14 mouse cellular contexts compared by ENCODE assay signal in the genomic region with DNA sequence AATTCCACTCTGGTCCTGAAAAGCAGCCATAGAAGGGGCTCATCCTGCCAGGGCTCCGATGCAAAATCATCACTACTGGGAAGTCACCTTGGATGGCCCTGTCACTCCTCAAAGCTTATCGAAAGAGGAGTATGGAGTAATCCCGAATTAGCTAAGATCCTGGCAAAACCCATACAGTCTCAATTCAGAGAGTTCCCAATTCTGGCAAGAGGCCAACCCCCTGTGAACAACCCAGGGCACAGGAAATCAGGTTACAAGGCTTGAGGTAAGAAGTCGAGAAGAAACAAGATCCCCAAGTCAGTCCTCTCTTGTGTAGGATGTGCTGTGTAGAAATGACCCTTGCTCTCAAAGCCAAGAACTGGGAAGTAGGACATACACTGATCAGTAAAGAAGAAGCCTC. TPM values are rescaled to one million over a fixed set of nuclear protein-coding genes. Genes with fewer than 3 reads are reported as not detected.
DNase-seq lines count a peak whose midpoint lies in the region; ATAC-seq and TF ChIP-seq lines count a peak whose summit lies in the region.
"Had no signal": no experiment of that assay in that cellular context is flagged by ENCODE, and none has a peak within 500 bp of the region (broad histone marks: within the 10 kb centered on the region; RNA-seq: fewer than 3 reads in every experiment).

No protein-coding gene starts in this region.

- peaks cover 27% of the 10 kb centered on the region; the same call in 1 of the 2 replicates for H3K4me1 ChIP-seq in lung, postnatal 0 days (ENCODE audit: insufficient read depth, low read depth, low read length)

- H3K36me3 ChIP-seq in lung, postnatal 0 days (ENCODE audit: insufficient read depth, low read length), result no peaks in the 10 kb centered on the region
- H3K36me3 ChIP-seq: intestine, embryonic 15.5 days; limb, embryonic 13.5 days; lung, embryonic 15.5 days; midbrain, embryonic 10.5 days had no signal

- no peak for TF ChIP-seq EP300 in lung, postnatal 0 days (IDR thresholded peaks at IDR 0.05)

- no peak overlapping the region for H3K4me3 ChIP-seq in lung, postnatal 0 days (ENCODE audit: low read depth, low read length)
- H3K4me3 ChIP-seq: intestine, embryonic 15.5 days; limb, embryonic 13.5 days; lung, embryonic 15.5 days; midbrain, embryonic 10.5 days had no signal

- no peak for TF ChIP-seq CTCF in lung, postnatal 0 days (IDR thresholded peaks at IDR 0.05)

- H3K4me2 ChIP-seq in lung, postnatal 0 days (replicated peaks; ENCODE audit: low read depth, low read length), result no peak overlapping the region
- H3K4me2 ChIP-seq: intestine, embryonic 15.5 days; limb, embryonic 13.5 days; lung, embryonic 15.5 days had no signal

- no peaks in the 10 kb centered on the region for H3K27me3 ChIP-seq in lung, postnatal 0 days (replicated peaks; ENCODE audit: insufficient read depth, low read length)
- H3K27me3 ChIP-seq: intestine, embryonic 15.5 days; limb, embryonic 13.5 days; lung, embryonic 15.5 days had no signal

- H3K27ac ChIP-seq in lung, postnatal 0 days (ENCODE audit: low read length), result no peak overlapping the region
- H3K27ac ChIP-seq: intestine, embryonic 15.5 days; limb, embryonic 13.5 days; lung, embryonic 15.5 days; midbrain, embryonic 10.5 days had no signal

- peak; percentile 18 for ATAC-seq in inflammation-experienced regulatory T-cells, adult 6 months
- ATAC-seq in lung, postnatal 0 days, result no peak
- ATAC-seq: intestine, embryonic 15.5 days had no signal

- 44% methylated on average over 4 of the region's 4 CpGs for WGBS in lung, postnatal 0 days

- H3K9me3 ChIP-seq in lung, postnatal 0 days (ENCODE audit: low read length), result no peaks in the 10 kb centered on the region
- H3K9me3 ChIP-seq: intestine, embryonic 15.5 days; limb, embryonic 13.5 days; lung, embryonic 15.5 days; midbrain, embryonic 10.5 days had no signal

- H3K9ac ChIP-seq in lung, postnatal 0 days (replicated peaks; ENCODE audit: low read depth), result no peak overlapping the region
- H3K9ac ChIP-seq: intestine, embryonic 15.5 days; limb, embryonic 13.5 days; lung, embryonic 15.5 days had no signal

- peak; percentile 52 to 58 for DNase-seq in cerebellum, adult 18-20 months
- no peak for DNase-seq in cerebellum, postnatal 4 days (ENCODE audit: low spot score in 2 of 2)
- peak; percentile 56 for DNase-seq in kidney, postnatal 25 days
- DNase-seq in kidney, postnatal 10 days, result no peak
- peak; percentile 79 for DNase-seq in adipocyte (ENCODE audit: low spot score)
- DNase-seq in lung, postnatal 0 days (ENCODE audit: low spot score), result no peak
- no peak for DNase-seq in right cerebral cortex, postnatal 10 days (ENCODE audit: low spot score in 2 of 2)
- DNase-seq: retina, postnatal 1 day; thymus, postnatal 14 days had no signal

RNA-seq across cellular contexts. Expression of gene Cyth1, which starts 5.9 kb away (rescaled TPM):
- polyA plus RNA-seq in inflammation-experienced regulatory T-cells, adult 6 months (2017; shearing (Covaris generic)), result 10 to 100 TPM; 33.8 to 51.6 (median 41.7) TPM
- 19.4 and 19.5 TPM in 2 replicates for polyA plus RNA-seq in lung, postnatal 0 days (2015; fragmentation: Nextera tagmentation; extraction: Ambion mirVana)

RNA-seq across cellular contexts. Expression of gene Usp36, which starts 47.5 kb away (rescaled TPM):
- polyA plus RNA-seq in inflammation-experienced regulatory T-cells, adult 6 months (2017; shearing (Covaris generic)), result 10 to 100 TPM; 14.3 to 24.4 (median 22.5) TPM
- 10.5 and 11.8 TPM in 2 replicates for polyA plus RNA-seq in lung, postnatal 0 days (2015; fragmentation: Nextera tagmentation; extraction: Ambion mirVana)

Comparison
In these comparisons a context has a peak if more than half of its experiments do, and no peak if none do; other contexts are left out.
1. DNase-seq: peak in cerebellum, adult 18-20 months (2 of 2), kidney, postnatal 25 days (2 of 2) and adipocyte (single experiment); none in cerebellum, postnatal 4 days (0 of 2), kidney, postnatal 10 days (single experiment), lung, postnatal 0 days (single experiment) and right cerebral cortex, postnatal 10 days (0 of 2).